Mouse (Mus musculus): ENCODE measurements around the gene Gm884. TPM values are rescaled to one million over a fixed set of nuclear protein-coding genes. Genes with fewer than 3 reads are reported as not detected.

The Gm884 gene
- 0.01 TPM in 1 of 2 replicates, not detected in the other for polyA plus RNA-seq (2012)

GRCm38 (mm10) chr11:103621040-103621439 lies at the start of gene Gm884:
Gm884 (minus strand) TSS chr11:103621140.

GRCm38 (mm10) chr11:103649301-103649982 lies 28.5 kb upstream of the Gm884 start, which contains the start of gene Rprml:
Rprml (plus strand) TSS chr11:103649570.

GRCm38 (mm10) chr11:103638790-103639189 lies 17.9 kb upstream of the Gm884 start, which contains the start of gene Lyzl6:
Lyzl6 (minus strand) TSS chr11:103638890.

GRCm38 (mm10) chr11:103504497-103504896 lies 116.4 kb downstream of the Gm884 start, which contains the start of gene Lrrc37a:
Lrrc37a (minus strand) TSS chr11:103504597.

Other genes starting within 250 kb of the Gm884 start
- 10.4 and 10.9 TPM in 2 replicates for gene Plekhm1, start 208.5 kb downstream of the Gm884 start, polyA plus RNA-seq (2012)
- not detected in 2 replicates for gene Lrrc37a, start 116.5 kb downstream of the Gm884 start, polyA plus RNA-seq (2012)
- not detected in 2 replicates for gene Lyzl6, start 17.8 kb upstream of the Gm884 start, polyA plus RNA-seq (2012)
- 0.14 TPM in 1 of 2 replicates, not detected in the other for gene Rprml, start 28.4 kb upstream of the Gm884 start, polyA plus RNA-seq (2012)
- gene Gosr2, start 76.8 kb upstream of the Gm884 start, polyA plus RNA-seq (2012), result 11.0 and 12.3 TPM in 2 replicates
- 0.02 TPM in 1 of 2 replicates, not detected in the other for gene Wnt9b, start 128.7 kb upstream of the Gm884 start, polyA plus RNA-seq (2012)
- 0.07 TPM in 1 of 2 replicates, not detected in the other for gene Wnt3, start 153.0 kb upstream of the Gm884 start, polyA plus RNA-seq (2012)